Mouse (Mus musculus) C2C12 (cell line): ENCODE data around the gene Hyou1. TPM values are rescaled to one million over a fixed set of nuclear protein-coding genes. Genes with fewer than 3 reads are reported as not detected.

Experiments used
- H3K27me3 ChIP-seq: one replicate; pipeline ENCODE4 v1.6.1; 2011; ENCODE audit not compliant: control insufficient read depth, insufficient read depth, insufficient read length
- H3K36me3 ChIP-seq: one replicate; pipeline ENCODE4 v1.6.1; 2011; ENCODE audit not compliant: control insufficient read depth, insufficient read depth
- H3K4me3 ChIP-seq: one replicate; pipeline ENCODE4 v1.5.1; 2011; ENCODE audit warnings: mild to moderate bottlenecking, control low read depth; ENCODE audit not compliant: poor library complexity, insufficient read depth, severe bottlenecking
- H3K79me2 ChIP-seq: one replicate; pipeline ENCODE4 v1.6.1; 2011; ENCODE audit not compliant: control insufficient read depth, insufficient read depth
- H3K79me3 ChIP-seq: one replicate; pipeline ENCODE4 v1.6.1; 2011; ENCODE audit warnings: low read depth, control low read depth
- H3ac ChIP-seq: one replicate; pipeline ENCODE3; 2011; ENCODE audit warnings: low read depth; ENCODE audit not compliant: control insufficient read depth, insufficient read length
- CEBPB ChIP-seq: IDR thresholded peaks from one replicate; pipeline ENCODE4 v1.6.1; 2011; ENCODE audit warnings: low read depth, mild to moderate bottlenecking, control low read depth, moderate library complexity
- CTCF ChIP-seq: IDR thresholded peaks from one replicate; pipeline ENCODE4 v1.5.1; 2011; ENCODE audit not compliant: control insufficient read depth, insufficient read depth, insufficient read length
- FOSL1 ChIP-seq: IDR thresholded peaks from one replicate; pipeline ENCODE4 v1.8.0; 2011; ENCODE audit warnings: mild to moderate bottlenecking, low read length; ENCODE audit not compliant: poor library complexity, insufficient read depth, severe bottlenecking
- MAX ChIP-seq: IDR thresholded peaks from one replicate; pipeline ENCODE4 v1.6.1; 2011; ENCODE audit warnings: mild to moderate bottlenecking, control low read depth
- MYOD1 ChIP-seq: IDR thresholded peaks from one replicate; pipeline ENCODE4 v1.6.1; 2011; ENCODE audit warnings: low read depth; ENCODE audit not compliant: control insufficient read depth, insufficient read length
- MYOG ChIP-seq: IDR thresholded peaks from one replicate; pipeline ENCODE4 v1.6.1; 2011; ENCODE audit not compliant: control insufficient read depth, insufficient read length; ENCODE audit errors: extremely low read depth
- USF1 ChIP-seq: IDR thresholded peaks from one replicate; pipeline ENCODE4 v1.6.1; 2011; ENCODE audit warnings: low read depth, mild to moderate bottlenecking, control low read depth, moderate library complexity
- long read RNA-seq, 2 experiments: library from polyadenylated mRNA; unstranded; transcript quantifications; one replicate each; pipeline ENCODE4 v2.0.0; 2019 to 2020
- polyA plus RNA-seq: library from polyadenylated mRNA; unstranded; fragments of >200 nt; fragmentation: generic; extraction: Trizol; gene quantifications from one replicate; pipeline ENCODE4 v1.2.1, GENCODE M21; 2012; ENCODE audit warnings: missing spikeins

Hyou1 gene
- polyA plus RNA-seq: 68.3 TPM
- long read RNA-seq, experiment 1, full-length matches to known transcripts: 2 of 14 reads
- long read RNA-seq, experiment 1, partial matches to known transcripts: 6 of 14 reads
- long read RNA-seq, experiment 1, other reads (novel, unspliced or antisense): 6 of 14 reads
- long read RNA-seq, experiment 2, full-length matches to known transcripts: 277 of 357 reads
- long read RNA-seq, experiment 2, partial matches to known transcripts: 22 of 357 reads
- long read RNA-seq, experiment 2, other reads (novel, unspliced or antisense): 58 of 357 reads

DNA sequence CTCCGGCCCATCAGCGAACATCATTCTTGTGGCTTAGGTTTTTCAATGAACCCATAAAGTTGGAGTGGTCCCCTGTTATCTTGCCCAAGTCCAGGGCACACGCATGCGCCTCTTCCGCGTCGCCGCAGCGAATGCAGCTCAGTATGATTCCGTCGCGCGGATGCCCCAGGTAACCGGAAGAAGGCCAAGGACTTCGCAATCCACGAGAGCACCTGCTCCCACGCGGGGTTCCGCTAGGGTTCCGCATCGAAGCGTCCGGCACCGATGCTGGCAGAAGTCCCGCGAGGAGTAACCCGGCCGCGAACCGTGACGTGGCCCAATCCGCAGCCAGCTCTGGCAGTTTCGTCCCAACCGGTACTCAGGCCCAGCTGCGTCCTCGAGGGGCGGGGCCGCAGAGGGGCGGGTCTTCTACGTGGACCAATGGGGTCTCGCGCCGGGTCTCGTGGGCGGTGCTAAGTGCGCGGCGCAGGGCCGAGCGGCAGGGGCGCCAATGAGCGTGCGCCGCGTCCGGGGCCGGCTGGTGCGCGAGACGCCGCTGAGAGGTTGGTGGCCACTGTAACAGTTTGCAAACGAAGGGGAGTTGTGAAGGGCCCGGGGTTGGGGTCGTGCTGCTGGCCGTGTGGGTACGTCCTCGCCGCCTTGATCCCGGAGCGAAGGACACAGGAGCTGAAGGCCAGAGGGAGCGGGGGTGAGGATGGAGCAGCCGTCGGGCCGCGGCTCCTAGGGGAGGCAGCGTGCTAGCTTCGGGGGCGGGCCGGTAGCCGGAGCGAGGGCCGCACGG is at the start of gene Hyou1:
Hyou1 (plus strand) TSS at position 437 of the 781 bp plus-strand sequence.
- peak within 1 kb of the TSS; percentile 82 for H3K4me3 ChIP-seq
- peaks cover 30% of the 10 kb centered on the region for H3K36me3 ChIP-seq
- H3K79me3 ChIP-seq: peaks cover 19% of the 10 kb centered on the region
- no peaks in the 10 kb centered on the region for H3K27me3 ChIP-seq
- H3K79me2 ChIP-seq: peaks cover 25% of the 10 kb centered on the region
- H3ac ChIP-seq: peak within 1 kb of the TSS; percentile 84
- TF ChIP-seq MAX: peak; percentile 86
- no peak for TF ChIP-seq CEBPB
- TF ChIP-seq MYOG: no peak
- no peak for TF ChIP-seq USF1
- TF ChIP-seq MYOD1: peak; percentile 16

DNA sequence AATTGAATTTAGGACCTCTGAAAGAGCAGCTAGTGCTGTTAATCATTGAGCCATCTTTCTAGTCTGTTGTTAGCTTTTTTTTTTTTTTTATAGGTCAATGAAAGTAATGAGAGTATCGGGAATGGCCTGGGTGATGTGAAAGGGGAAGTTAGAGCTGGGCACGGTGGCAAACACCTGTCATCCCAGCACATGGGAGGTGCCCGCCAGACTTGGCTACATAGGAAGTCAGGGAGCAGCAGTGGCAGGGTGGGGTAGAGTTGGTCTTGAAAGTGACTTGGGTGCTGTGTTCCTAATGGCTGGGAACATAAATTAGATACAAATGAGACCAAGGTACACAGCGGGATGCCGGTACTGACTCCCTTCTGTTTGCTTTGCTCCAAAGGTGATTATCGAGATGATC is 48.6 kb upstream of the Hyou1 start:
- Histone ChIP-seq H3K36me3 (peaks cover 60% of the 10 kb centered on the region), H3K27me3 (no peaks in the 10 kb centered on the region)

GRCm38 (mm10) chr9:44332918-44333638 is 46.2 kb upstream of the Hyou1 start:
- Histone ChIP-seq H3K4me3 (no peak overlapping the region), H3K79me3 (peaks cover 23% of the 10 kb centered on the region), H3K79me2 (peaks cover 41% of the 10 kb centered on the region), H3K27me3 (no peaks in the 10 kb centered on the region), H3ac (no peak overlapping the region), H3K36me3 (peaks cover 77% of the 10 kb centered on the region)
- no peak for TF ChIP-seq USF1
- no peak for TF ChIP-seq MYOD1
- no peak for TF ChIP-seq CTCF
- TF ChIP-seq CEBPB: no peak
- no peak for TF ChIP-seq MAX
- no peak for TF ChIP-seq MYOG
- TF ChIP-seq FOSL1: no peak

More for the DNA sequence above, 48.6 kb upstream of the Hyou1 start:
- TF ChIP-seq MYOG (no peak), MYOD1 (no peak), MAX (no peak)
- Histone ChIP-seq H3K79me3 (peaks cover 17% of the 10 kb centered on the region), H3K4me3 (no peak overlapping the region), H3ac (no peak overlapping the region), H3K79me2 (peaks cover 29% of the 10 kb centered on the region)

- TF ChIP-seq CEBPB: no peak
- peak; percentile 57 for TF ChIP-seq CTCF
- TF ChIP-seq MYOD1: no peak
- TF ChIP-seq MAX: peak; percentile 80
- no peak for TF ChIP-seq FOSL1
- Histone ChIP-seq H3K4me3 (peak within 1 kb of the TSS; percentile 86), H3ac (peak within 1 kb of the TSS; percentile 86), H3K27me3 (no peaks in the 10 kb centered on the region), H3K79me2 (peaks cover 34% of the 10 kb centered on the region), H3K79me3 (peaks cover 22% of the 10 kb centered on the region), H3K36me3 (peaks cover 71% of the 10 kb centered on the region)
Measured at GRCm38 (mm10) chr9:44334396-44335330, 44.6 kb upstream of the Hyou1 start, which contains the start of gene H2afx. Gene H2afx (plus strand): TSS chr9:44334694.
